Mouse (Mus musculus): ENCODE measurements around the gene Defb47. TPM values are rescaled to one million over a fixed set of nuclear protein-coding genes. Genes with fewer than 3 reads are reported as not detected.

Defb47 gene
- not detected in 2 replicates for polyA plus RNA-seq (2015; fragmentation: Nextera tagmentation; extraction: Ambion mirVana)

DNA sequence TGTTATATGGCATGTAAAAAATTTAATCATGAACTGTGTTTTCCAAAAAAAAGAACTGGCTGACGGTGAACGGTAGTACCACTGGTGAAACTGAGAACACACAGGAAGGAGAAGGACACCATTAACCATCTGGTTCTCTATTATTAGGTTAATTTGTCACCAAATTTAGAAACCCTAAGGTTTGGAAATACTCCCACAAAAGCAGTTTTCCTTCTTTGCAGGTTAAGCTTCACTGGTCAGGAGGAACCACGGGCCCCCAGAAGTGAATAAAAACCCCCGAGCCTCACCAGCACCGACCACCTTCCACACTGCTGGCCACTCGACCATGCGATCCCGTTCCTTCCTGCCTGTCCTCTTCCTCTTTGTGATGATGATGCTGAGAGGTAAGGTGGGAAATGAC is at the start of gene Defb47:
Gene Defb47 (plus strand): TSS at position 301 of the 400 bp plus-strand sequence.
- Histone ChIP-seq H3K4me2 (no peak within 1 kb of the TSS), H3K36me3 (ENCODE audit: poor library complexity, severe bottlenecking) (no peaks in the 10 kb centered on the region), H3K4me3 (no peak within 1 kb of the TSS), H3K27me3 (no peaks in the 10 kb centered on the region), H3K9ac (no peak within 1 kb of the TSS), H3K27ac (no peak within 1 kb of the TSS), H3K4me1 (no peaks in the 10 kb centered on the region), H3K9me3 (replicated peaks) (no peaks in the 10 kb centered on the region)
- ATAC-seq = no peak
- WGBS = 90% methylated on average over 8 of the region's 8 CpGs

DNA sequence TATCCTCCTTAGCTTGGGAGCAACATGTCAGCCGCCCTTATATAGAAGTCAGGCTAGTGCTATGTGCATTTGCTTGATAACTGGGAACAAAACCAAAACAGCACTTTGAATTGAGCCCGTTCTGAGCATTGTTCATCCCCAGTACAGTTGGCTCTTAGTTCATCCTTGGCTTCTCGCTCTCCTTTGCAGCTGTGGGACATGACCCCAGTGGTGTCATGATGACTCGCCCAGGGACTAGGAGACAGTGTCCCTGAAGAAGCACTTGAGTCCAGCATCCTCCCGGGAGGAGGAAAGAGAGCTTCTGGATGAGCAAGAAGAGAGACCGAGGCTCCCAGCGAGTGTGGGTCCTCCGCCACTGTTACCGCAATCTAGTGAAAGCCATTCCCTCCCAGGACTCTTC is 41.8 kb upstream of the Defb47 start:
- no peak for ATAC-seq
- no peak overlapping the region for H3K4me3 ChIP-seq
- no peaks in the 10 kb centered on the region for H3K9me3 ChIP-seq (replicated peaks)
- 89% methylated on average over 9 of the region's 9 CpGs for WGBS
- no peak overlapping the region for H3K9ac ChIP-seq
- no peak overlapping the region for H3K4me2 ChIP-seq
- no peak overlapping the region for H3K27ac ChIP-seq
- no peaks in the 10 kb centered on the region for H3K27me3 ChIP-seq
- H3K36me3 ChIP-seq (ENCODE audit: poor library complexity, severe bottlenecking) = peaks cover 67% of the 10 kb centered on the region
- no peaks in the 10 kb centered on the region for H3K4me1 ChIP-seq

DNA sequence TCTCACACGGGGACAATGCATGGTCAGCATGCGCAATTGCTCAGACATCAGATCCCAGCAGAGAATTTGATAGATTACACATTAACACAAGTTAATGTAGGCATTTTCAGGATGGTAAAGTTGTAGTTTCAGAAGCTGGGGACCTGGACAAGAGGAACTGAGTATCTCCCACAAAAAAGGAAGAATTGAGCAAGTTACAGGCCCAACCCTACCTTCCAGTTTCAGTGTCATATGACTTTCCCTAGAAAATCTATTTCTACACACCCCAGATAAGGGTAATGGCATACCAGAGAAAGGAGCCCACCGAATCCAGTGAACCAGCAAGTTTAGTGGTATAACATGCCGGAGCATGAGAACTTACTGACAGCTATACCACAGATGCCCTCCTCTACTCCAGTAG is 34.2 kb upstream of the Defb47 start:
- H3K36me3 ChIP-seq (ENCODE audit: poor library complexity, severe bottlenecking) = peaks cover 15% of the 10 kb centered on the region
- H3K9ac ChIP-seq = no peak overlapping the region
- 93% methylated on average over 4 of the region's 4 CpGs for WGBS
- H3K27ac ChIP-seq = no peak overlapping the region
- H3K9me3 ChIP-seq (replicated peaks) = no peaks in the 10 kb centered on the region
- no peak overlapping the region for H3K4me2 ChIP-seq
- H3K4me1 ChIP-seq = peaks cover 8% of the 10 kb centered on the region; the same call in 1 of the 2 replicates
- H3K4me3 ChIP-seq = no peak overlapping the region
- no peak for ATAC-seq
- H3K27me3 ChIP-seq = no peaks in the 10 kb centered on the region

DNA sequence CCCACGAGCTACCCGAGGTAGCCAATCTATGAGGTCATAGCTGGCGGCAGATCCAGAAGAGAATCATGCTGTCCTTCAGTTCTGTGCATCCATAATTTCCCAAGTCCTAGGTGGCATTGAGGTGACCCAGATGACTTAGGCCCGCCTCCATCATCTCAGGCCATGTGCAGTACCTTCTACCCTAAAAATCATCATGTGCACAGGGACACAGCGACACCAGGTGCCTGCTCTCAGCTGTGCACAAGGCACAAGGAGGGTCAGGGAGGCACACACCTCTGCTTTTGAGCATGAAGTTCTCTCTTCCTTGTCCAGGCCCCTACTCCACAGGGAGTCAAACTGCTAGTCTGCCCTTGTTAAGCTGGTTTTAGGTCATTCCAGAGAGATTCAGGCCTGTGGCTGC is 32.5 kb upstream of the Defb47 start:
- Histone ChIP-seq H3K9ac (no peak overlapping the region), H3K4me3 (no peak overlapping the region), H3K9me3 (replicated peaks) (no peaks in the 10 kb centered on the region), H3K4me1 (peaks cover 8% of the 10 kb centered on the region; the same call in 1 of the 2 replicates), H3K36me3 (ENCODE audit: poor library complexity, severe bottlenecking) (0 out of 2 replicates have a peak, but pooled peaks cover 6% of the 10 kb centered on the region), H3K27me3 (no peaks in the 10 kb centered on the region), H3K27ac (no peak overlapping the region), H3K4me2 (no peak overlapping the region)
- WGBS = 85% methylated on average over 5 of the region's 5 CpGs
- no peak for ATAC-seq

DNA sequence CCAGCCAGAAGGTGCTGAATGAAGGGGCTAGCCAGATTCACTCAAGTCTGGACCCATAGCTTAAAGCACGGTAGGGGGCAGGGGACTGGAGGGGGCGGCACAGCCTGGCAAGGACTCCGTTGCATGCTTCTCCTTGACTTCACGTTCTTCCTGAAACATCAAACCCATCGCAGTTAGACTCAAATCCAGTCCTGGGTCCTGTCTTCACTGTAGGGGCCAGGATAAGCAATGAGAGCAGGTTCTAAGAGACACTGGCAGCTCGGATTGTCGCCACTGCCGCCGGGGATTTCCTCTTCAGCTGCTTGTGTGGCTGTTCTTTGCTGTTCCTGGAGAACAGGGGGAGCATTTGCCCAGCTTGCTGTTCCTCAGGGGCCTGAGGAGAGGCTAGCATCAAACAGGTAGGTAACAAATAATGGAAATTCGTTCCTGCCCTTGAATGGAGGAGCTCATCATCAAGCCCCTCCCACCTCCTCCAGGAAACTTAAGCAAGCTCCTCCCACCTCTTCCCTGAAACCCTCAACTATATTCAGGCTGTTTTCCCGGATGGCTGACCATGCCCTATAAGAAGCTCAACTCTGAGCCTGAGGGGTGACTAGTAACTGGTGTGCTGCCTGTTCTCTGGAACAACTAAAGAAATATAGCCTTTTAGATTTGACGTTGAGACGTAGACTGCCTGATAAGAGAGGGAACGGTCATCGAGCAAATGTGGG is 31.9 kb upstream of the Defb47 start:
- Histone ChIP-seq H3K4me1 (peaks cover 8% of the 10 kb centered on the region; the same call in 1 of the 2 replicates), H3K9ac (no peak overlapping the region), H3K27ac (no peak overlapping the region), H3K27me3 (no peaks in the 10 kb centered on the region), H3K9me3 (replicated peaks) (no peaks in the 10 kb centered on the region), H3K4me2 (peak overlapping the region; percentile 46), H3K4me3 (peak overlapping the region; percentile 22), H3K36me3 (ENCODE audit: poor library complexity, severe bottlenecking) (0 out of 2 replicates have a peak, but pooled peaks cover 6% of the 10 kb centered on the region)
- 26% methylated on average over 15 of the region's 15 CpGs for WGBS
- no peak for ATAC-seq

DNA sequence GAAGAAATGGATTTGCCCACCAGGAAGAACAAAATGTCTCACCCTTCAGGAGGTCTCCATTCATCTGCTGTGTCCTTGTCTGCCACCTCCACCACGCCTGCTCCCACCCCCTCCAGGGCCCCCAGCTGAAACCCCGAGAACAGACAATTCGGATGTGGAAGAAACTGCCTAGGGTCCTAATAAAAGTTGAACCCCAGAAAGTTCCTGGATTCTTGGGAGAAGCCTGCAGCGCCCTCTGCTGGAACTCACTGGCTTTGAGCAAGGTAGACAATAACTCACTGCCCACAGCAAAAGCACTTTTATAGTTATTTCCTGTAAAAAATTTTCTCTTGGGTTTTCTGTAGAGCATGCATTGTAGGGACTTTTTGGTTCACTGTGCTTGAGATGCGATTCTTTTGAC is 22.8 kb upstream of the Defb47 start:
- Histone ChIP-seq H3K4me3 (no peak overlapping the region), H3K9ac (no peak overlapping the region), H3K4me2 (no peak overlapping the region), H3K4me1 (no peaks in the 10 kb centered on the region), H3K27ac (no peak overlapping the region), H3K27me3 (no peaks in the 10 kb centered on the region), H3K36me3 (ENCODE audit: poor library complexity, severe bottlenecking) (no peaks in the 10 kb centered on the region), H3K9me3 (replicated peaks) (no peaks in the 10 kb centered on the region)
- 9% methylated on average over 5 of the region's 5 CpGs for WGBS
- no peak for ATAC-seq

DNA sequence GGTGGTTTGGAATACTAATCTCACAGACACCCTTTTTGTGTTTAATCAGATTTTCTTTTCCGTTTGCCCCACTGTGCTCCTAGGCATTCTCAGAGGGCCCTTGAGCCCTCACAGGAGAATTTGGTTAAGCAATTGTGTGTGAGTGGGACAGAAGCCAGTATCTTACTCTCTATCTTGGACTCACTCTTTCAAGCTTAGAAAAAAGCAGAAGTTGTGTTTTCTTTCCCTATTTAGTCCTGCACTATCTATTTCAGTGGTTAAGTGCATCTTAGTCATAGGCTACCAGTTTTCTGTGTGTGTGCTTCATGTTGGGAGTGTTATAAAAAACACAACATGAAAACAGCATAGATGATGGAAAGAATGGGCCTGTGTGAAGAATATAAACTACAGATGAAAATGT is 18.1 kb upstream of the Defb47 start:
- Histone ChIP-seq H3K27me3 (no peaks in the 10 kb centered on the region), H3K9ac (no peak overlapping the region), H3K4me2 (no peak overlapping the region), H3K4me1 (no peaks in the 10 kb centered on the region), H3K27ac (no peak overlapping the region), H3K9me3 (replicated peaks) (no peaks in the 10 kb centered on the region), H3K36me3 (ENCODE audit: poor library complexity, severe bottlenecking) (no peaks in the 10 kb centered on the region), H3K4me3 (no peak overlapping the region)
- no peak for ATAC-seq
- WGBS = 70% methylated on average over 1 of the region's 1 CpGs

DNA sequence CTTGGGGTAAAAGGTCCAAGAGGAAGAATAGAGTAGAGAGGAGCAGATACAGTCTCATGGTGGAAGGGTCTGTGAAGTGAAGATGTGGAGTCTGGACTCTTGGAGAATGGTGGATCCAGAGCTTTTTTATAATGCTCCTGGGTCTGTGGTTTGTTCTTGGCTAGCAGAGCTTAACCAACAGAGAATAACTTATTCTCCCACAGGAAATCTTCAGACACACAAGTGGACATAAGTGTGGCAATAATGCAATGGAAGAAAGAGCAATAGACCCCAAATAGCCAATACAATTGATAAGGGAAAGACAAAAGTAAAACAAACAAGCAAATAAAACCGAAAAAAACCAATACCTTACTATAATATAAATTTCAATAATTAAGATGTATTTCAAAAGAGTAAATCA is 13.5 kb upstream of the Defb47 start, which contains the start of gene Defb48:
Gene Defb48 (minus strand): TSS at position 101 of the 400 bp plus-strand sequence.
- Histone ChIP-seq H3K9ac (no peak within 1 kb of the TSS), H3K36me3 (ENCODE audit: poor library complexity, severe bottlenecking) (no peaks in the 10 kb centered on the region), H3K27ac (no peak within 1 kb of the TSS), H3K4me2 (no peak within 1 kb of the TSS), H3K4me1 (no peaks in the 10 kb centered on the region), H3K4me3 (no peak within 1 kb of the TSS), H3K27me3 (no peaks in the 10 kb centered on the region), H3K9me3 (replicated peaks) (no peaks in the 10 kb centered on the region)
- 62% methylated on average over 1 of the region's 1 CpGs for WGBS
- ATAC-seq = no peak

DNA sequence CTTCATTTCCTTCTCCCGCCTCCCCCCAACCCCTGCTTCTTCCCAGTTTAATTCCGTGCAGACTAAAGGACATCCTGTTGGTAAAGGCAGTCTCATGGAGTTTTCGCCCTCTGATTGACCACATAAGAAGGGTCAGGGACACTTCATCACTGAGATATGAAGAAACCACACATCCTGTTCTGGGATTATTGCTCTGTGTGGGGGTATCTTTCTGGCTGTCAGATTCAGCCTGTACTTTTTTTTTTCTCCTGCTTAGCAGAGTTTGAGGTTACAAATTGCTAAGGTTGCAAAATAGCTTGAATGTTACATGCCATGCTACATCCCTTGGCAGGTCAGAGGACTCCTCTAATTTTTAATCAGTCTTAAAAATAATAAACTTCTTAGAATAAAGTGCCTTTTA is 6.6 kb upstream of the Defb47 start:
- H3K9me3 ChIP-seq (replicated peaks) = no peaks in the 10 kb centered on the region
- ATAC-seq = no peak
- H3K27ac ChIP-seq = no peak overlapping the region
- WGBS = 85% methylated on average over 3 of the region's 3 CpGs
- no peak overlapping the region for H3K9ac ChIP-seq
- no peaks in the 10 kb centered on the region for H3K36me3 ChIP-seq (ENCODE audit: poor library complexity, severe bottlenecking)
- no peak overlapping the region for H3K4me3 ChIP-seq
- no peaks in the 10 kb centered on the region for H3K27me3 ChIP-seq
- H3K4me1 ChIP-seq = no peaks in the 10 kb centered on the region
- H3K4me2 ChIP-seq = no peak overlapping the region

DNA sequence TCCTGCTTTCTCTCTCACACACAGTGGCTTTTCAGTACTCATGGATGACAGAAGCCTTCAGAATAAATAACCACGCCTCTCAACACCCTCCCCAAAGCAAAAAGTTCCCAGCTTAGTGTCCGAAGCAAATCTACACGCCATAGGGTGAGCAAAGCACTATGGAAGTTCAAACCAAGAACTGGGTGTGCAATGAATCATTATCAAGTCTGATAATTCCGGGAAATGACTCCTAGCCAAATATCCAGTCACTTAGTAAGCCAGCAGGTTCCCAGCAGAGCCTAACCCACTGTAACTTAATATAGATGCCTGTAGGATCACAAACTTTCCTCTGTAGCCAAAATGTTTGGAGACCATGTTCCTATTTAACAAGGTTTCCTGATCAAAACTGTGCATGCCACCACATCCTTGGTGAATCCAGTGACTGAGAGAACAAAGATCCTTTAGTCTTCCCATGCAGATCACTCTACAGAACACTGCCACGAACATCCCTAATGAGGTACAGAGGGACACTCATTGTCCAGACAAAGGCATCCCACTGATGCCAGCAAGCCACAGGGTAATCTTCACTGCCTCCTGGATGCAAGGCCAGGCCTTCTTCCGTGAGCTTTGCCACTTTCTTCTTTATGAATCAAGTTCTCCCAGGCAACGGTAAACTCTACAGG is 5.9 kb upstream of the Defb47 start:
- H3K27me3 ChIP-seq = no peaks in the 10 kb centered on the region
- no peaks in the 10 kb centered on the region for H3K36me3 ChIP-seq (ENCODE audit: poor library complexity, severe bottlenecking)
- H3K27ac ChIP-seq = no peak overlapping the region
- no peak overlapping the region for H3K4me2 ChIP-seq
- no peaks in the 10 kb centered on the region for H3K9me3 ChIP-seq (replicated peaks)
- WGBS = 53% methylated on average over 7 of the region's 7 CpGs
- no peak overlapping the region for H3K9ac ChIP-seq
- no peak overlapping the region for H3K4me3 ChIP-seq
- ATAC-seq = no peak
- H3K4me1 ChIP-seq = no peaks in the 10 kb centered on the region

DNA sequence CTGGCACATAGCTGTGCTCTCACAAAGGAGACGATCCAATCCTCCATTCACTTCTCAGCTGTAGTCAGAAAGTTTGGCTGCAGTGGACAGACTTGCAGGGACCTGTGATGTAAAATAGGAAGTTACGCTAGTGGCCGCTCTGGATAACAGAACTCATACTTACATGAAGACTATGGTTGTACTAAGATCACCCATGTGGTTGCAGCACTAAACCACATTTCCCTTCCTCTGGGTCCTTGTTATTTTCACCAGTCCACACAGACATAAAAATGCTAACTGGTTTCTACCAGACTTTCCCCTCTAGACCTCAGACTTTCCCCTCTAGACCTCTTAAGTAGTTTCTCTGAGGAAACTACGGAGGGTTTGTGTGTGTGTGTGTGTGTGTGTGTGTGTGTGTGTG is 1.1 kb downstream of the Defb47 start:
- H3K9me3 ChIP-seq (replicated peaks) = no peaks in the 10 kb centered on the region
- H3K36me3 ChIP-seq (ENCODE audit: poor library complexity, severe bottlenecking) = no peaks in the 10 kb centered on the region
- no peak for ATAC-seq
- H3K9ac ChIP-seq = no peak overlapping the region
- H3K4me3 ChIP-seq = no peak overlapping the region
- no peak overlapping the region for H3K4me2 ChIP-seq
- no peak overlapping the region for H3K27ac ChIP-seq
- WGBS = 90% methylated on average over 4 of the region's 4 CpGs
- H3K27me3 ChIP-seq = no peaks in the 10 kb centered on the region
- H3K4me1 ChIP-seq = no peaks in the 10 kb centered on the region

DNA sequence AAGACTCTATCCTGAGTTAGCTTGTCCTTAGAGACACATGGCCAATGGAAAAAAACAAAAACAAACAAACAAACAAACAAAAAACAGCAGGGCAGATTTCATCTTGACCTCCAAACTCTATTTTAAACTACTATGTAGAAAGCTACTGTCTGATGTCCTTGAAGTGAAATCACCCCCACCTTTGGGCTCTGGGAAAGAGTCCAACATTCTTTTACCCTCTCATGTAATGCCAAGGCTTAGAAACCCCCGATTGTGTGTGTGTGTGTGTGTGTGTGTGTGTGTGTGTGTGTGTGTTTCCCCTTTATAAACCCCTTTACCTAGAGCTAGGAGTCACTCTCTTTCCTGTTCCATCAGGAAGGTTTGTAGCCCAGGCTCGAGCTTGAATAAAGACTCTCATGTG is 4.7 kb downstream of the Defb47 start:
- no peaks in the 10 kb centered on the region for H3K27me3 ChIP-seq
- 68% methylated on average over 2 of the region's 2 CpGs for WGBS
- H3K36me3 ChIP-seq (ENCODE audit: poor library complexity, severe bottlenecking) = no peaks in the 10 kb centered on the region
- no peak overlapping the region for H3K4me3 ChIP-seq
- ATAC-seq = no peak
- H3K4me1 ChIP-seq = no peaks in the 10 kb centered on the region
- H3K27ac ChIP-seq = no peak overlapping the region
- no peak overlapping the region for H3K9ac ChIP-seq
- no peaks in the 10 kb centered on the region for H3K9me3 ChIP-seq (replicated peaks)
- no peak overlapping the region for H3K4me2 ChIP-seq
